10 mouse cellular contexts compared by ENCODE assay signal in genomic region chr17:50071602-50071988, GRCm38 (mm10).
DNase-seq lines count a peak whose midpoint lies in the region; ATAC-seq lines count a peak whose summit lies in the region.
"Had no signal": no experiment of that assay in that cellular context is flagged by ENCODE, and none has a peak within 500 bp of the region (broad histone marks: within the 10 kb centered on the region; RNA-seq: fewer than 3 reads in every experiment).

No protein-coding gene starts in this region.

- no peak overlapping the region for H3K4me3 ChIP-seq in midbrain, embryonic 11.5 days (ENCODE audit: low read depth, low read length)
- H3K4me3 ChIP-seq: heart, embryonic 15.5 days had no signal

- no peaks in the 10 kb centered on the region for H3K36me3 ChIP-seq in midbrain, embryonic 11.5 days (ENCODE audit: control insufficient read depth, insufficient read depth, low read length)

- no peak for ATAC-seq in midbrain, embryonic 11.5 days (ENCODE audit: low FRiP score)

- H3K9me3 ChIP-seq in midbrain, embryonic 11.5 days (ENCODE audit: control insufficient read depth, low read length) = no peaks in the 10 kb centered on the region
- H3K9me3 ChIP-seq: heart, embryonic 15.5 days had no signal

- no peak overlapping the region for H3K9ac ChIP-seq in midbrain, embryonic 11.5 days (ENCODE audit: low read length)
- H3K9ac ChIP-seq: heart, embryonic 15.5 days had no signal

- H3K27me3 ChIP-seq in midbrain, embryonic 11.5 days (ENCODE audit: control insufficient read depth, insufficient read depth, low read length) = no peaks in the 10 kb centered on the region
- H3K27me3 ChIP-seq: heart, embryonic 15.5 days had no signal

- peak; percentile 38 for DNase-seq in spleen, adult 12 weeks (ENCODE audit: low spot score)
- no peak for DNase-seq in spleen, postnatal 14 days (ENCODE audit: low spot score in 2 of 2)
- DNase-seq in liver = peak; percentile 63
- peak; percentile 61 to 64 for DNase-seq in monocyte, adult 2 months (ENCODE audit: low read depth in 1 of 2, low spot score in 2 of 2)
- DNase-seq in embryo, embryonic 10 days (ENCODE audit: low spot score) = no peak
- DNase-seq in midbrain, embryonic 11.5 days (ENCODE audit: low spot score, missing footprints) = no peak
- DNase-seq in layer of hippocampus, adult 9-10 months (ENCODE audit: low spot score) = no peak
- DNase-seq in ovary, postnatal 36 days (ENCODE audit: low spot score) = no peak

- H3K4me2 ChIP-seq in midbrain, embryonic 11.5 days = no peak overlapping the region
- H3K4me2 ChIP-seq: heart, embryonic 15.5 days had no signal

- no peaks in the 10 kb centered on the region for H3K4me1 ChIP-seq in midbrain, embryonic 11.5 days (ENCODE audit: control insufficient read depth, insufficient read depth, low read length)

- H3K27ac ChIP-seq in midbrain, embryonic 11.5 days (ENCODE audit: low read depth, low read length) = no peak overlapping the region
- H3K27ac ChIP-seq: heart, embryonic 15.5 days; kidney, postnatal 0 days had no signal

- WGBS in midbrain, embryonic 11.5 days = 76% methylated on average over 6 of the region's 6 CpGs

Comparison
In these comparisons a context has a peak if more than half of its experiments do, and no peak if none do; other contexts are left out.
1. DNase-seq: peak in spleen, adult 12 weeks (single experiment), liver (single experiment) and monocyte, adult 2 months (2 of 2); none in spleen, postnatal 14 days (0 of 2), embryo, embryonic 10 days (single experiment), midbrain, embryonic 11.5 days (single experiment), layer of hippocampus, adult 9-10 months (single experiment) and ovary, postnatal 36 days (single experiment).